Mouse (Mus musculus): ENCODE results near the gene Ndufaf3.

DNA sequence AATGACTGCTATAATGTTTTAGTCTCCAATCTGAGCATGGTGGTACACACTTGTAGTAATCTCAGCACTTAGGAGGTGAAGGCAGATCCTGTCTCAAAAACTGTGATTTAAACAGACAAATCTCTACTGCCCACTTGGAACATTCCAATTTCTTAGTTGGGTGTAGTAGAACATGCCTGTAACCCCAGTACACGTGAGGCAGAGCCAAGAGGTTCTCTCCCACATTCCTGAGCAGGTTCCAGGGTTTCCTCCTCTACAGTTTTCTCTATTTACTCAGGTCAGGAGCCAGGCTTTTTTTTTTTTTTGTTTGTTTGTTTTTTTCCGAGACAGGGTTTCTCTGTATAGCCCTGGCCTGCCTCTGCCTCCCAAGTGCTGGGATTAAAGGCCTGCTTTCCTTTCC is 32.8 kb upstream of the Ndufaf3 start:
- TF ChIP-seq TAL1 (conservative IDR thresholded peaks at IDR 0.05; ENCODE audit: low read depth, low read length) (no peak), CTCF (IDR thresholded peaks at IDR 0.05; ENCODE audit: low read depth, low read length) (no peak), GATA1 (IDR thresholded peaks at IDR 0.05; ENCODE audit: borderline replicate concordance, low read length) (no peak), POLR2AphosphoS5 (IDR thresholded peaks at IDR 0.05; ENCODE audit: insufficient replicate concordance, low read depth, low read length) (no peak), GATA2 (IDR thresholded peaks at IDR 0.05; ENCODE audit: borderline replicate concordance, low read depth, low read length) (no peak)
